Mouse (Mus musculus): ENCODE data around the gene Capn7.

The Capn7 gene

GRCm38 (mm10) chr14:31367951-31368350, 31.5 kb downstream of the Capn7 start:
- no peak for DNase-seq

DNA sequence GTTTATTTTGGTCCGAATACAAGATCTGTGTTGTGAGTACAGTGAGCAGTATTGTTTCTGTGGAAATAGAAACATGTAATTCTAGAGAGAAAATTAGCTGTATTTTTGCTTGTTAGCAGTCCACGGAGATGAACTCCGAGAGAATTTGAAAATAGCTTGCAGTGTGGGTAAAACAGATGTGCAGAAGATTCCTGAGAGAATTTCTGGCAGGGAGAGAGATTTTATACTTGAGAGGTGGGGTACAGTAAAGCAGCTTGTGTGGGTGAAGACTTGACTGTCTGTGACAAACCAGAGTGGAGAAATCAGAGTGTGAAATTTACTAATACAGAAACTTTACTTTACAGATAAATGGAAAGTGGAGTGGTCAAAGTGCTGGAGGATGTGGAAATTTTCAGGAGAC, 32.9 kb downstream of the Capn7 start:
- no peak for DNase-seq

GRCm38 (mm10) chr14:31374390-31374789, 38.0 kb downstream of the Capn7 start:
- DNase-seq, result no peak

DNA sequence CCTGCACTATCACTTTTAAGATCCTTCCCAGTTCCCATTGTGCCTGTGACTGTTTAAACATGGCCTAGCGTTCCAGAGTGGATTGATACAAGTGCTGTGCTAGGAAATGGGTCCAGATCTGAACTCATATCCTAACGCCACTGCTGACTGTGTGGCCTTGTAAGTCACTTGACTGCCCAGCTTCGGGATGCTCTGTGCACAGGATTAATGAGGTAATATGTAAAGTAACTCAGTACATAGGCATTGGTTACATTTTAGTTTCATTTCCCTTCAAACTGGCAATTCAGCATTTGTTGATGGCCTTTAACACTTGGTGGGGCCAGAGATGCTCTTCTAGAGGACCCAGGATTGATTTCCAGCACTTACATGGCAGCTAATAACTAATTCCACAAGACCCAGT, 39.9 kb downstream of the Capn7 start:
- DNase-seq, result no peak

DNA sequence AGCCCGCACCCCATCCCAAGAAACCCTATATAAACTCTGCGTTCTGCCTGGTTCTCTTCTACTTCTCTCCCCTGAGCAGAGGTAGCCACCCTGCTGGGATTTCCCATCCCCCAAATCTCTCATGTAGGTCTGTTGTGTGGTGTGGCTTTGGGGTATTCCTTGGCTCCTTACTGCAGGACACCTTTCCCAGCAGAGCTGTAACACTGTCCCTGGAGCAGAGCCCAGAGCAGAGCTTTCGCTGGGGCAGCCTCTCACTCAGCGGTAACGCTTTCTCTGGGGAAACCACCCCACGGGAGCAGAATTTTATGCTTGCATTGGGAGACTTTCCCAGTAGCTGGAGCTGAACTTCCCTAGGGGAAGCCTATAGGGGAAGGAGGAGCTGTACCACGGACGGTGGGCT, 45.8 kb downstream of the Capn7 start:
- DNase-seq, result no peak

DNA sequence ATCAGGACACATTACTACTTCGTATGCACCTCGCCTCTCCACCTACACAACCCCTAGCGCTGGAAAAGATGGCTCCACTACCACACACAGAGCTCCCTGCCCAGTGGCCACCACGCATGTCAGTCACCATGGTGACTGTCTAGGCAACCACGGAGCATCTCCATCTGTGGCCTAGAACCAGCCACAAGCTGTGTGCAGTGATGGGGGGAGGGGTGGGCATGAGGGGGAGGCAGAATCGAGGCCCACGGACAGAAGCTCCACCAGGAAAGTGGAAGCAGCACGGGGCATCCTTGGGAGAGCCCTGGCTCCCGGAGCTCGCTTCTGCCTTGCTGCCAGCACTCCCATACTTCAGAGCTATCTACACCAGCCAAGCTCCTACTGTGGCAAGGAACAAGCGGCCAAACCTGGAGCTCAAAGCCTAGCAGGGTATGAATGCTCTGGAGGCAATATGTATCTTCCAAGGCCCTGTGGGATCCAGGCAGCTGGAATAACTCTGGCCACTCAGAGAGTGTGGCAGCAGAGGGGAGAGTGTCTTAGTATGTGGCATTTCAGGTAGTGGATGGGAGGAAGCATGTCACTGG, 47.1 kb downstream of the Capn7 start:
- DNase-seq, result no peak

- DNase-seq, result no peak
Measured at GRCm38 (mm10) chr14:31384366-31385323, 48.2 kb downstream of the Capn7 start.

GRCm38 (mm10) chr14:31385406-31385805, 49.0 kb downstream of the Capn7 start:
- DNase-seq, result no peak

DNA sequence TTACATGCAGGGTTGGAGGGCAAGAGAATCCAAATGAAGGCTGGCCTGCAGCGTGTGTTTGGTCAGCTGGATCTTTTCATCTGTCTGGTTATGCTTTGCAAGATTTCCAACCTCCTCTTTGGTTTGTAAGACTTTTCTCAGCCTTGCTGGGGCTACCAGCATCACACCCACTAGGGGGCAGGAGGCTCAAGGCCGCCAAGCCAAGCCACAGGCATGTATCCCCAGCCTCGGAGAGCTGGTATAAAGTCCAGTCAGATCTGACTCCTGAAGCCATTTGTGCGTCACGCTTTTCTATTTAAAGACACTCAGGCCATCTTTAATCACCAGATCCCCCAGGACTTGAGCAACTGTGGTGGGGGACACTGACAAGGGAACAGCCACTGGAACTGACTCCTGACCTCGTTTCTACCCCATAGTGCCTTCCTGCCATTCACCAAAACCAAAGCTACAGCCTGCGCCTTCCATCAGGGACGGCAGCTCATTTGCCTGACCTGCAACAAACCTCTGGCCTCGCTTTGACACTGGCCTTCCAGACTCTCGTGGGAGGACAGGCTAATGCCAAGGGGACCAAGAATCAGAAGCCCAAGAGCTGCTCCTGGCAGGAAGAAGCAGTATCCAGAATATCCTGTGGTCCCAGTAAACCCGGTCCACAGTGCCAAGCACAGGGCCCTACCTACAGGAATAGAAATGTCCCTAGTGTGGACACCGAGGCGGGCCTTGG, 49.7 kb downstream of the Capn7 start:
- peak; percentile 34 to 48 for DNase-seq

DNA sequence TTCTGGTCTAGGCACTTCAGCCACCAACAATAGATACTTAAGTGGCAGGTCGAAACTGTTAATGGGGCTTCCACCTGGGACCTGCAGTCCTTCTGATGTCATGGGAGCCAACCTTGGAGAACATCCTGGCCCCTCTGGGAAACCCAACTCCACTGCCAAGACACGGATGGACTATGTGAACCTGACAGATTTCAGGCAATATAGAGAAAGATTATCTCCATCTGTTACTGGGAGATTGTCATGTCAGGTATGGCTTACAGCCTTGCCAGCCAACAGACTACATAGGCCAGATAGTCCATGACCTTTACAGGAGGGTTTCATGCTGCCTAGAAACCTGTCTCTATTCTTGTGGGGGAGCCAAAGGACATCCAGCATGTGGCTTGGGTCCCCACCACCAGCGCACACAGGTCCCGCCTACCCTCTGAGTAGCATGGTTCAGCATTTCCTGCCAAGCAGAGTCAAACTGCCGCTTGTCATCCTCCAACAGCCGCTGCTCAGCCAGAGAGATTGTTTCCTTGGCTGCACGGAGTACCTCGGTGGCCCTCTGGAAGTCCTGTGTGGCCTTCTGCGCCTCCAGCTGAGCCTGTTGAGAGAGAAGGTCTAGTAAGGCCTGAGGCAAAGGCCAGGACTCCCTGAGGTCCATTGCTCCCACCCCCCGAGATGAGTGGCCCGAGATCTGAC, 51.0 kb downstream of the Capn7 start:
- DNase-seq, result peak in 1 of 2 experiments; percentile 29

DNA sequence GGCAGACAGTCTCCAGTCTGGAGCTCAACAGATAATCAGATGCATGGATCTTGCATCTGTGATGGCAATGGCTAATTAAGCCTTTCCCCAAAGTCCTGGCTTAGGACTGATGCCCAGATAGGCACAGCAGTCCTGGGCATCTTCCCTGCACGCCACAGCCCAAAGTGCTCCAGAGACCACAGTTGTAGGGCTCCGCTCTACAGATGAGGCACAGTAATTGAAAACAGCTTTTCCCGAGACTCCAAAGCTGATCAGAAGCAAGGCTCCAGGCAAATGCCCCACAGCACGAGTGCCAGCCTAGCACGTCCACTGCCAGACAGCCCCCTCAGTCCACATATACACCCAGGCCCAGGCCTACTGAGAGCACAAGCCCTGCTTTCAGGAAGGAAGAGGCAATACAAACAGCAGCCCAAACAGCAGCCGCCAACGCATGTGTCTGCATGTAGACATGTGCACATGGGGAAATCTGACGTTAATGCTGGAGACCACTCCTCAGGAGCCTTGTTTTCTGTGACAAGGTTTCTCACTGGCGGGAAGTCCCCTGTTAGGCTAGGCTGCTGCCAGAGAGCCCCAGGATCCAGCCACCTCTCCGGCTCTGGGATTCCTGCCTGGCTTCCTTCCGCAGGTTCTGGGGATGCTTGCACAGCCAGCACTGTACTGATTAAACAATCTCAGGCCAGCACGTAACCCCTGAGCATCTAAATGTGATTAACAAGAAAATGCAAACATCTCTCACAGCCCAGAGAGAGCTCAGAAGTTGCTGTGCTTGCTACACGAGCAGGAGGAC, 51.8 kb downstream of the Capn7 start:
- no peak for DNase-seq

- no peak for DNase-seq
Measured at GRCm38 (mm10) chr14:31389421-31390147, 53.1 kb downstream of the Capn7 start.

DNA sequence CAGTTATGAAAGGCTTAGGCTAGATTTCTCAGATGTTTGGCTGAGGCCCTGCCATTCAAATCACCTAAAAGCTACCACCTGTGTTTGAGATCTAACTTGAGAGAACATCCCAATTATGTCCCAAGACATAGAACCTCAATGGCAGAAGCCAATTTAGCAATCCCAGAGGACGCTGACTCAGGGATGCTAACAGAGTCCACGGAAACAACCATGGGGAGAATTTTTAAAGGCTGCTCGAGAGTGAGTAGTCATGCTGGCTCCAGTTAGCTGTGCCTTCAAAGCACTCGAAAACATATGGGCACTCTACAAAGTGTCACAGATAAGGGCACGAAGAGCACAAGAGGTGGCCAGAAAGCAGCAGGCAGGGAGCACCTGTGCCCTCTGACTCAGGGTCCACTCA, 55.9 kb downstream of the Capn7 start:
- no peak for DNase-seq

DNA sequence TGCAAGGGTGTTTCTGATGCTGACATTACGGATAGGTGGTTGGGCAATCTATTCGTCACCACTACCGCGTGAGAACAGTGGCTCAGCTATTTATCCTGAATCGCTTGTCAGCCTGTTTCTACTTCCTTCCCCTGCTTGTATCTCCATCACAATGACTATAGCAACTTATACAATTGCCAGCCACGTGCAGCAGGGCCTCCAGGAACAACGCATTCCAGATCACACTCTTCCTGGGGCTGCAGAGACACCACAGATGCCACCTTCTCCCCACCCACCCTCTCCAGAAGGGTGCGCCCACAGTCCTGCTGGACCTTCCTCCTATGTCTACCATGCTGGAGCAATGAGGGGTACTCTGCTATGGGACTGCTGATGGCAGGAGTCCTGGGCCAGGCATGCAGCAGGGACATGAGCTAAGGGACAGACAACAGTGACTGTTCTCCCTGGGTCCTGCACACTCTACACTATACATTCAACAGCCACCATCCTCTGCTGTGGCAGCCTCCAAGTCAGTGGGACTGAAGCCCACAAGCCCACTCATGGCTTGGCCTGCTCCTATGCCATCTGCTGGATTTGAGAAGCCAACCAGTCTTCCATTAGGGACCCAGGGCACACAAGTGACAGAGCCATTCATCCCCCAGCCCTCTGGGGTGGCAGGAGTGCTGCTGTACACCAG, 56.6 kb downstream of the Capn7 start:
- DNase-seq, result no peak

GRCm38 (mm10) chr14:31393546-31393890, 57.1 kb downstream of the Capn7 start:
- DNase-seq, result no peak

DNA sequence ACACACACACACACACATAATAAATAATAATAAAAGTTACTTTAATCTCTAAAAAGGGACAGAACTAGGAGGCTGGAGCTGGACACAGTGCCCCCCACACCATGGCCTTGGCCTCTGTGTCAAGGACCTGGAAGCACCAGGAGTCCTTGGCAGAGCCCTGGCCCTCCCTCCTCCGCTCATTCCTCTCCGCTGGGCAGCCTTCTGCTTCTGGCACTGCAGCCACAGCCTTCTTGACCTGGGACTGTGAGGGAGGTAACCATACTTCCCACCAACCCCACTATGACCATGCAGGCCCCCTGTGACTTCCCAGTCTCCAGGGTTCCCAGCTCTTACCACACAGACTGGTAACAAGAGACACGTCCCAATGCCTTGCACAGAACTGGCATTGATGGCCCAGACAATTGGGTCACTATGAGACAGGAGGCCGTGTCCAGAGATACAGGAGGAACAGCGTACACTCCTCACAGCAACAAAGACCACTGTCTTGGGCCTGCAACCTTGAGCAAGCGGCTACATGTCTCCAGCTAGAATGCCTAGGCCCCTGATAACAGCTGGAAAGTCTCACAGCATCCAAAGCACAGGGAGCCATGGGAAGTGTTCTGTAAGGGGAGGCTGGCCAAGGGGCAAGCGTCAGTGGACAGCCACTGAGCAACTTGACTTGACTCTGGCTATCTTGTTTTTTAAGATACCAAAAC, 57.6 kb downstream of the Capn7 start:
- no peak for DNase-seq

DNA sequence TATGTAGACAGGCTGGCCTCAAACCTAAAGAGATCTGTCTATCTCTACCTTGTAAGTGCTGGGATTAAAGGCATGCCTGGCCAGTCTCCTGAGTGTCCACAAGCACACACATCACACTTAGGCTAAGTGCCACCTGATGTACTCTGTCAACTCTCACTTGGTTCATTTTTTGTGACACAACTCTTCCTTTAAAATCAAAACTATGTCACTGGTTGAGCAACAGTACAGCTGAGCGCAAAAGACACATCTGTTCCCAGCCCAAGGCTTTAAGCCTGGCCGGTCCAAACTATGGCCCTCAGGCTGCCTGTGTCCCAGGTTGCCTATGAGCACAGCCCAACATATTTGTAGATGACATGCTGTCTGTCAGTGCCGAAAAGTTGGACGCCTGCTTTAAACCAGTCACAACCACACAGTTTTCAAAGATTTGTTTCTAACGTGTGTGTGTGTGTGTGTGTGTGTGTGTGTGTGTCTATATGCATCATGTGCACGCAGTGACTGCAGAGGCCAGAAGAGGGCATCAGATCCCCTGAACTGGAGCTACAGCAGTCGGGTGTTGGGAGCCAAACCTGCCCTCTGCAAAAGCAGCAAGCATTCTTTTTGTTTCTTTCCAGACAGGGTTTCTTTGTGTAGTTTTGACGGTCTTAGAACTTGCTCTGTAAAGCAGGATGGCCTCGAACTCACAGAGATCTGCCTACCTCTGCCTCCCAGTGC, 58.5 kb downstream of the Capn7 start:
- DNase-seq, result no peak

DNA sequence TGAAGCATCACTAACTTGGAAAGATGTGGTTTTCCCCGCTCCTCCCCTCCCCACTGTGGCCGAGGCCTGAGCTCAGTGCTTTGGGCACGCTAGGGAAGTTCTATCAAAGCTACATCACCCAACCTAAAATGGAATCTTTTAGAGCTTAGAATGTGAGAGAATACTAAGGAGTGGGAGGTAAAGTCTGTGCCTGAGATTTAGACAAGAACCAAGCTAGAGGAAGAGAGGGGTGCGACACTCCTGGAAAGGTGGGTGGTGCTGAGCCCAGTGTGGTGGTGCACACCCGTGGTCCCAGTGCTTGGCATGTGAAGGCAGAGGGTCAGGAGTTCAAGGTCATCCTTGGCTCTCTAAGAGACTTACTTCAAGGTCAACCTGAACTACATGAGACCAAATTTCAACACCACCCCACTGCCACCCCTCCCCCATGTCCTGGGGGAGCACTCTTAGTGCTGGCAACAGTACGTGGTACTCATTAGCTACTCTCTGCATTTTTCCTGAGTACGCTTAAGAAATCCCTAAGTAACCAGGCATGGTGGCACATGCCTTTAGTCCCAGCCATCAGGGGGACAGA, 59.3 kb downstream of the Capn7 start:
- no peak for DNase-seq

DNA sequence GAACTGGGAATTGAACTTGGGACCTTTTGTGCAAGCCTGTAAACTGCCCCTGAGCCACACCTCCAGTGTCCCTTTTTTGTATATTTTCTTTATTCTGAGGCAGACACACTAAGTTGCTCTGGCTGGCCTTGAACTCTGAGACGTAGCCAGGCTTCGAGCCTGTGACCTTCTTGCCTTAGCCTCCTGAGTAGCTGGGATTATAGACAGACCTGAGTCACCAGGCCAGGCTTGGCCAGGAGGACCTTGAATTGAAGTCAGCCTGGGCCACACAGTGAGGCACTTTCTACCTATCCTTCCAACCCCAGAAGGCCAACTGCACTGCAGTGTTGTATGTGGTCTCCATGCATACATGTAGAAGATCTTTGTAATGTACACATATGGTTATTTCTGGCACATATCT, 60.0 kb downstream of the Capn7 start:
- no peak for DNase-seq

Measured in thymus, adult 18-20 months (tissue).